Mouse (Mus musculus) hindbrain, embryonic 12.5 days (tissue): ENCODE measurements at regions not wholly inside any gene's neighbourhood (a gene's known extent, or its start where the extent isn't known, plus 50 kb on each side); places are given as distances from the start of the nearest gene placed in this dataset.

ENCODE experiments used
- ATAC-seq: fragments of 200-750 bp; cut with Nextera tagmentation; 2 replicates; pipeline ENCODE4 v1.8.0; 2017; ENCODE audit warnings: moderate TSS enrichment; ENCODE audit not compliant: low FRiP score
- H3K27ac ChIP-seq: fragments of 300-500 bp; sonication (generic); 2 replicates; pipeline ENCODE4 v1.5.1; 2016; ENCODE audit warnings: mild to moderate bottlenecking
- H3K27me3 ChIP-seq: fragments of 300-500 bp; sonication (generic); 2 replicates; pipeline ENCODE4 v1.6.1; 2016; ENCODE audit warnings: mild to moderate bottlenecking
- H3K36me3 ChIP-seq: fragments of 300-500 bp; sonication (generic); 2 replicates; pipeline ENCODE4 v1.6.1; 2016; ENCODE audit warnings: mild to moderate bottlenecking
- H3K4me1 ChIP-seq: fragments of 300-500 bp; sonication (generic); 2 replicates; pipeline ENCODE4 v1.6.1; 2016
- H3K4me2 ChIP-seq: fragments of 300-500 bp; sonication (generic); replicated peaks from 2 replicates; pipeline ENCODE4 v1.6.1; 2016; ENCODE audit warnings: mild to moderate bottlenecking
- H3K4me3 ChIP-seq: fragments of 300-500 bp; sonication (generic); 2 replicates; pipeline ENCODE4 v1.5.1; 2016; ENCODE audit warnings: mild to moderate bottlenecking
- H3K9ac ChIP-seq: fragments of 300-500 bp; sonication (generic); 2 replicates; pipeline ENCODE4 v1.6.1; 2016; ENCODE audit warnings: mild to moderate bottlenecking, moderate library complexity
- H3K9me3 ChIP-seq: fragments of 300-500 bp; sonication (generic); replicated peaks from 2 replicates; pipeline ENCODE4 v1.6.1; 2016; ENCODE audit warnings: mild to moderate bottlenecking
- WGBS: fragments of 180-500 bp; shearing (Covaris S2); methylation state at CpG from one replicate; pipeline ENCODE4 v1.1.7; 2016; 5-methylcytosine and 5-hydroxymethylcytosine counted together

- Histone ChIP-seq H3K36me3 (no peaks in the 10 kb centered on the region), H3K4me2 (no peak overlapping the region), H3K27ac (no peak overlapping the region), H3K9me3 (no peaks in the 10 kb centered on the region), H3K4me3 (no peak overlapping the region), H3K9ac (no peak overlapping the region), H3K4me1 (peaks cover 9% of the 10 kb centered on the region; the same call in 1 of the 2 replicates), H3K27me3 (peaks cover 10% of the 10 kb centered on the region)
- WGBS, result 89% methylated on average over 18 of the region's 18 CpGs
- ATAC-seq, result no peak
These were observed 73.1 kb upstream of the Vrk1 start for GRCm38 (mm10) chr12:105936812-105937530.

GRCm38 (mm10) chr12:105942136-105943076 is 67.6 kb upstream of the Vrk1 start:
- ATAC-seq, result no peak
- Histone ChIP-seq H3K27ac (no peak overlapping the region), H3K27me3 (peaks cover under 1% of the 10 kb centered on the region), H3K4me3 (no peak overlapping the region), H3K4me1 (no peaks in the 10 kb centered on the region), H3K9ac (no peak overlapping the region), H3K36me3 (no peaks in the 10 kb centered on the region), H3K4me2 (no peak overlapping the region), H3K9me3 (no peaks in the 10 kb centered on the region)
- 77% methylated on average over 20 of the region's 20 CpGs for WGBS

- Histone ChIP-seq H3K36me3 (no peaks in the 10 kb centered on the region), H3K27ac (no peak overlapping the region), H3K27me3 (no peaks in the 10 kb centered on the region), H3K4me1 (no peaks in the 10 kb centered on the region), H3K4me3 (no peak overlapping the region), H3K4me2 (no peak overlapping the region), H3K9ac (no peak overlapping the region), H3K9me3 (no peaks in the 10 kb centered on the region)
- no peak for ATAC-seq
- WGBS, result 90% methylated on average over 8 of the region's 8 CpGs
These were observed 67.0 kb upstream of the Vrk1 start for GRCm38 (mm10) chr12:105943077-105943433.

GRCm38 (mm10) chr12:105947332-105947731 is 62.7 kb upstream of the Vrk1 start:
- Histone ChIP-seq H3K36me3 (no peaks in the 10 kb centered on the region), H3K27ac (no peak overlapping the region), H3K4me2 (no peak overlapping the region), H3K27me3 (no peaks in the 10 kb centered on the region), H3K9me3 (no peaks in the 10 kb centered on the region), H3K4me3 (no peak overlapping the region), H3K4me1 (no peaks in the 10 kb centered on the region), H3K9ac (no peak overlapping the region)
- 70% methylated on average over 5 of the region's 5 CpGs for WGBS
- no peak for ATAC-seq

- WGBS, result 78% methylated on average over 2 of the region's 2 CpGs
- Histone ChIP-seq H3K36me3 (no peaks in the 10 kb centered on the region), H3K9me3 (no peaks in the 10 kb centered on the region), H3K4me1 (no peaks in the 10 kb centered on the region), H3K27ac (no peak overlapping the region), H3K9ac (no peak overlapping the region), H3K27me3 (no peaks in the 10 kb centered on the region), H3K4me2 (no peak overlapping the region), H3K4me3 (no peak overlapping the region)
- no peak for ATAC-seq
These were observed 61.7 kb upstream of the Vrk1 start for GRCm38 (mm10) chr12:105948322-105948721.

- H3K27me3 ChIP-seq, result no peaks in the 10 kb centered on the region
- WGBS, result 36% methylated on average over 1 of the region's 1 CpGs
These were observed 54.2 kb upstream of the Vrk1 start for GRCm38 (mm10) chr12:105955764-105956290.

GRCm38 (mm10) chr12:105959756-105960155 is 50.3 kb upstream of the Vrk1 start:
- 51% methylated on average over 7 of the region's 7 CpGs for WGBS
- Histone ChIP-seq H3K9me3 (no peaks in the 10 kb centered on the region), H3K27ac (no peak overlapping the region), H3K27me3 (peaks cover 16% of the 10 kb centered on the region), H3K4me2 (no peak overlapping the region), H3K4me3 (no peak overlapping the region), H3K36me3 (no peaks in the 10 kb centered on the region), H3K9ac (no peak overlapping the region), H3K4me1 (peaks cover 40% of the 10 kb centered on the region)
- no peak for ATAC-seq

More at GRCm38 (mm10) chr12:105955764-105956290, 54.2 kb upstream of the Vrk1 start:
- no peak overlapping the region for H3K9ac ChIP-seq
- no peaks in the 10 kb centered on the region for H3K36me3 ChIP-seq
- H3K4me2 ChIP-seq, result no peak overlapping the region
- no peaks in the 10 kb centered on the region for H3K9me3 ChIP-seq
- peaks cover 25% of the 10 kb centered on the region for H3K4me1 ChIP-seq
- 0 out of 2 replicates have a peak overlapping the region, but pooled peaks have one; percentile 19 for H3K27ac ChIP-seq
- no peak overlapping the region for H3K4me3 ChIP-seq
- ATAC-seq, result peak; percentile 61
